Mouse (Mus musculus) intestine, embryonic 16.5 days (tissue): ENCODE data around the gene Oas1d. TPM values are rescaled to one million over a fixed set of nuclear protein-coding genes. Genes with fewer than 3 reads are reported as not detected.
A peak's percentile ranks its signal among the peaks of the same experiment; 100 is the strongest.
"Not testable (repeated sequence)": the region's sequence is repeated elsewhere in the genome, so short reads cannot be mapped to it uniquely, and the experiment has no call there.

Experiments
- ATAC-seq: fragments of 200-750 bp; cut with Nextera tagmentation; 2 replicates; pipeline ENCODE4 v1.8.0; 2017; ENCODE audit warnings: moderate TSS enrichment, moderate library complexity
- H3K27ac ChIP-seq: fragments of 300-500 bp; sonication (generic); 2 replicates; pipeline ENCODE4 v1.5.1; 2014; ENCODE audit warnings: mild to moderate bottlenecking, low read length
- H3K27me3 ChIP-seq: fragments of 300-500 bp; sonication (generic); replicated peaks from 2 replicates; pipeline ENCODE4 v1.6.1; 2014; ENCODE audit warnings: low read length, control low read depth, mixed read lengths; ENCODE audit not compliant: control insufficient read depth, insufficient read depth
- H3K36me3 ChIP-seq: fragments of 300-500 bp; sonication (generic); 2 replicates; pipeline ENCODE4 v1.6.1; 2014; ENCODE audit warnings: low read length, control low read depth; ENCODE audit not compliant: control insufficient read depth, insufficient read depth
- H3K4me1 ChIP-seq: fragments of 300-500 bp; sonication (generic); 2 replicates; pipeline ENCODE4 v1.6.1; 2014; ENCODE audit warnings: low read length, control low read depth, mixed read lengths; ENCODE audit not compliant: control insufficient read depth, insufficient read depth
- H3K4me2 ChIP-seq: fragments of 300-500 bp; sonication (generic); 2 replicates; pipeline ENCODE4 v1.6.1; 2014; ENCODE audit warnings: low read depth, low read length, control low read depth
- H3K4me3 ChIP-seq: fragments of 300-500 bp; sonication (generic); 2 replicates; pipeline ENCODE4 v1.5.1; 2014; ENCODE audit warnings: mild to moderate bottlenecking, low read length
- H3K9ac ChIP-seq: fragments of 300-500 bp; sonication (generic); 2 replicates; pipeline ENCODE4 v1.6.1; 2014; ENCODE audit warnings: low read depth, low read length
- H3K9me3 ChIP-seq: fragments of 300-500 bp; sonication (generic); 2 replicates; pipeline ENCODE4 v1.6.1; 2016; ENCODE audit warnings: low read length, control low read depth; ENCODE audit not compliant: control insufficient read depth
- WGBS: fragments of 180-500 bp; shearing (Covaris S2); extraction: QIAGEN DNeasy Blood & Tissue Kit; methylation state at CpG from one replicate; pipeline ENCODE4 v1.1.7; 2014; 5-methylcytosine and 5-hydroxymethylcytosine counted together
- polyA plus RNA-seq: library from polyadenylated mRNA; unstranded; fragments of >200 nt; fragmentation: Nextera tagmentation; extraction: Ambion mirVana; gene quantifications from 2 replicates; pipeline ENCODE4 v1.2.1, GENCODE M21; 2015

The Oas1d gene
- polyA plus RNA-seq, 1 experiment from 2014 or later = not detected

DNA sequence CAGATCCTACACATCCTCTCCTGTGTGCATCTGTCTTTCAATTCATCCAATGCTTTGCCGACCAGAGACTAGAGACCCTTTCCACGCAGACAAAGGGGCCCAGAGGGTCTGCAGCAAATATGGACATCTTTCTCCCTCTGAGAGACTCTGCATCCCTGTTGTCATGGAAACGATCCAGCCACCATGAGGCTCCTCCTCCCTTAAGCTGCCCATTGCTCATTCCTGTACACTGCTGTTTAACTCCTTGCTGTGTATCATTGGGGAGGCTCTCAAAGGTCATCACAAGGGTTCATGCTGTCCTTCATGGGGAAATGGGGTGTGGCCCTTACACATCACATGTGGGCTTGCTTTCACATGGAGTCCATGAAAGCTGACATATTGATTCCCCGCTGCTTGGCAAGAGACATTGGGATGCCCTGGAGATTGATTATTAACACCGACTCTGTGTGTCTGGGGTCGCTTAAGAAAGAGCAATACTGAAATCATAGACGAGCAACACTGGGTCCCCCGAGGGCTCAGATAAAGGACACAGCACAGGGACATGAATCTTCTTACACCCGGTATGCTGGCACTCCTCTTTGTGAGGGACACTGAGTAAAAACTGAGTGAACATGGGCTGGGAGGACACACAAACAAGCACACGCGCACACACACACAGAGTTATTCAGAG is 19.0 kb upstream of the Oas1d start:
- H3K9ac ChIP-seq = no peak overlapping the region
- no peak overlapping the region for H3K4me3 ChIP-seq
- no peaks in the 10 kb centered on the region for H3K9me3 ChIP-seq
- H3K4me2 ChIP-seq = no peak overlapping the region
- no peak for ATAC-seq
- no peaks in the 10 kb centered on the region for H3K4me1 ChIP-seq
- no peaks in the 10 kb centered on the region for H3K36me3 ChIP-seq
- H3K27ac ChIP-seq = no peak overlapping the region
- no peaks in the 10 kb centered on the region for H3K27me3 ChIP-seq
- WGBS = 91% methylated on average over 11 of the region's 11 CpGs

DNA sequence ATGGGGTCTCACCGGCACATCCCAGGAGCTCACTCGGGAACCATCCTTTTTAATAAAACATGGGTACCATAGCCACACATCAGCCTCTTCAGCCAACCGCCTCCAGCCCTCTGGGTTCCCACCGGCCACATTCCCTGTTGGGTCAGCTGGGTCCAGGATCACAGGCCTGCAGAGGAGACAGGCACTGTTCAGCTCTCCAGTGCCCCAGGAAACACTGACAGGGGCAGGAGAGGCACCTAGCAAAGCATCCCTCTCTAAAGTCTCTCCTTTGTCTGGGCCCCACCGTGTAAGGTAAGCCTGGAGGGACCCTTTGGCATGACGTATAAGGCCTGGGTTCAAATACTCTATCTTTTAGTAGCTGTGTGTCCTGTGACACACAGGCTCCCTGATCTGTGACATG is 16.0 kb upstream of the Oas1d start:
- H3K4me3 ChIP-seq = no peak overlapping the region
- no peak overlapping the region for H3K9ac ChIP-seq
- H3K4me2 ChIP-seq = no peak overlapping the region
- H3K4me1 ChIP-seq = no peaks in the 10 kb centered on the region
- WGBS = 89% methylated on average over 6 of the region's 6 CpGs
- H3K36me3 ChIP-seq = no peaks in the 10 kb centered on the region
- H3K27ac ChIP-seq = no peak overlapping the region
- no peaks in the 10 kb centered on the region for H3K27me3 ChIP-seq
- no peaks in the 10 kb centered on the region for H3K9me3 ChIP-seq
- no peak for ATAC-seq

DNA sequence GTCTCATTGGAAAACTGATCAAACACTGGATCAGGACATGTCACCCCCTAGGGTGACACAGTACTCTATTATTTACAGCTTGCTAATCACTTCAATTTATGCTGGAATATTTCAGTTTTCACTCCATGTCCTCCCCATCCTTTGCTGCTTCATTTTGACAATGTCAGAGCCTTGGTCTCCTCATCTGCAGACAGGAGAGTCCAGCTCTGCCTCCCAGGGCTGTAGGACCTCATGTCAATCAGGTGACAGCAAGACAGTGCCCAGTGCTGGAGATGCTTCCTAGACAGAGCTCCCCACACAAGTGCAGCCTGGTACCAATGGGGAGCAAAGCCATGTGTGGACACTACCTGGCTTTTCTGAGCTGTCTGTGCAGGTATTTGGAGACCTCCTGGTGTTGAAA is 15.6 kb upstream of the Oas1d start:
- ATAC-seq = no peak

DNA sequence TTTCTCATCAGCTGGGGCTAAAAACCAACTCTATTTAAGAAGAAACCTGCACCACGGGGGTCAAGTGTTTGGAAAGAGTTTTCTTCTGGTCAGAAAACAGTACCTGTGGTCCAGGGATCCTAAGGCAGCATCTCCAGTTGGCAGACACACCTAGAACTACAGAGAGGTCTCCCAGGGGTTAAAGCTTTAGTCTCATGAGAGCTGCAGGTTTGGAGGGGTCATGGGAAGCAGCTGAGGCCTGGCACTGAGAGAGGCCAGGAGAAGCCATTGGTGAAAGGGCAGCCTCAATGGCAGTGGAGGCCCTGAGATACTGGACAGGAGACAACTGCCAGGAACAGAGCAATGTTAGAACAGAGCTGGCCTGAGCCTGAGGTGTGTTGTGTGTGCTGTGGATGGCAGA is 13.7 kb upstream of the Oas1d start:
- 53% methylated on average over 1 of the region's 1 CpGs for WGBS
- H3K4me1 ChIP-seq = no peaks in the 10 kb centered on the region
- no peaks in the 10 kb centered on the region for H3K36me3 ChIP-seq
- H3K9ac ChIP-seq = no peak overlapping the region
- no peak overlapping the region for H3K27ac ChIP-seq
- H3K9me3 ChIP-seq = no peaks in the 10 kb centered on the region
- H3K4me2 ChIP-seq = no peak overlapping the region
- H3K27me3 ChIP-seq = no peaks in the 10 kb centered on the region
- ATAC-seq = no peak
- H3K4me3 ChIP-seq = no peak overlapping the region

More for the DNA sequence above, 15.6 kb upstream of the Oas1d start:
- H3K4me1 ChIP-seq = no peaks in the 10 kb centered on the region
- no peak overlapping the region for H3K9ac ChIP-seq
- H3K36me3 ChIP-seq = no peaks in the 10 kb centered on the region
- H3K4me2 ChIP-seq = no peak overlapping the region
- no peaks in the 10 kb centered on the region for H3K27me3 ChIP-seq
- no peak overlapping the region for H3K4me3 ChIP-seq
- H3K9me3 ChIP-seq = no peaks in the 10 kb centered on the region
- H3K27ac ChIP-seq = no peak overlapping the region

DNA sequence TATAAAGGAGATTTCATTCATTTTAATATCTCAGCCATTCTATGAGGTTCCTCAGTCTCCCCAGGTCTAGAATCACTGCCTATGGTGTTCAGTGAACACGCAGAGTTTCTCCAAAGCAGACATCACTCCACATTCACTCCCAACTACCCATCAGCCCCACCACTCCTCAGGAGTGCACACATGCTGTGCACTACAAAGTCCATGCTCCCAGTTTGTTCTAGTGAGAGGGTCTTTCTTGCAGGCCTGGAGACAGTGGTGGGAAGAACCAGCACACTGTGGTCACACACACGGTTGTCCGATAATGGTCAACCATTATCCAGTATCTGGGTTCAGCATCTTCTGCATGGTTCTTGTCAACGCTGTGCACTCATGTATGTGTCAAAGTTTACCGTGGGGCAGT is 12.3 kb upstream of the Oas1d start:
- no peak overlapping the region for H3K27ac ChIP-seq
- 89% methylated on average over 5 of the region's 5 CpGs for WGBS
- no peaks in the 10 kb centered on the region for H3K36me3 ChIP-seq
- no peak overlapping the region for H3K9ac ChIP-seq
- no peaks in the 10 kb centered on the region for H3K9me3 ChIP-seq
- H3K27me3 ChIP-seq = no peaks in the 10 kb centered on the region
- H3K4me1 ChIP-seq = no peaks in the 10 kb centered on the region
- no peak overlapping the region for H3K4me2 ChIP-seq
- H3K4me3 ChIP-seq = no peak overlapping the region
- no peak for ATAC-seq

DNA sequence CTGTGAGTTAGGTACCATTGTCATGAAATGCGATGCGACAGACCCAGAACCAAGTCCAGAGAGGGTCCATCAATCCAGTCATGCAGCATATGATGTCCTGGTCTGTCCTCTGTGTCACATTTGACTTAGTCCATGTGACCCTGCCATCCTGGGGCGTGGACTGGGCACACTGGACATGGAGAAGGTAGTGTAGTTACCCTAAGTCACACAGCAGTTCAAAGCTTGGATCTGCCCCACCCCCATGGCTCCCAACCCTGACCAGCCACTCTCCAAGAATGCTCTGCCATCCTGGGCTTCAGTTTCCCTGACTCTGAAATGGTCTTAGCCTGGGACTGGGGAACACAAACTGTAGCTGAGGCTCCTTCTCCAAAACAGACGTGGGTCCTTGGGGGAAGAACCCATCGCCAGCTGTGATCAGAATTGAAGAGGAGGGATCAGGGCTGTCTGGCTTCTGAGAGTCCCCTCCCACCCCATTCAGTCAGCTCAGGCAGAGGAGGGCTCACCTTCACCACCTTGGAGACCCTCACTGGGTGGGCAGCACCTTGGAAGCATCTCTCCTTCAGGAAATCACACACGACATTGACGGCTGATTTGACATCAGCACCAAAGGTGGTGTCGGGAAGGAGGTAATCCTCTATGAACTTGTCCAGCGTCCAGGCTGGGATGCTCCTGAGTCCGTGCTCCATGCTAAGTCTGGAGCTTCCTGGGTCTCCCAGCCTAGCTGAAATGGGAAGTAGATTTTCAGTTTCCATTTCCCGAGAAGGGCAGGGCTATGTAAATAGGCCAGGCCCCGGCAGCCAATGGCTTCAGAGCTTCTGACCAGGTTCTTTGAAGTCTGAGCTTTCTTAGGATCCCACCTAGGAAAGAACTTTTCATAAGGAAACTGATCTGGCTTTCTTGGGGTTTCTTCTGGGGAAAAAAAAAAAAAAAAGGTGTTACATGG is 7.3 kb upstream of the Oas1d start, which contains the start of gene Oas1a:
Gene Oas1a (minus strand): TSS at position 731 of the 943 bp plus-strand sequence.
- H3K4me3 ChIP-seq = peak within 1 kb of the TSS; percentile 7
- not testable (repeated sequence) for H3K27me3 ChIP-seq
- peak; percentile 87 for ATAC-seq

DNA sequence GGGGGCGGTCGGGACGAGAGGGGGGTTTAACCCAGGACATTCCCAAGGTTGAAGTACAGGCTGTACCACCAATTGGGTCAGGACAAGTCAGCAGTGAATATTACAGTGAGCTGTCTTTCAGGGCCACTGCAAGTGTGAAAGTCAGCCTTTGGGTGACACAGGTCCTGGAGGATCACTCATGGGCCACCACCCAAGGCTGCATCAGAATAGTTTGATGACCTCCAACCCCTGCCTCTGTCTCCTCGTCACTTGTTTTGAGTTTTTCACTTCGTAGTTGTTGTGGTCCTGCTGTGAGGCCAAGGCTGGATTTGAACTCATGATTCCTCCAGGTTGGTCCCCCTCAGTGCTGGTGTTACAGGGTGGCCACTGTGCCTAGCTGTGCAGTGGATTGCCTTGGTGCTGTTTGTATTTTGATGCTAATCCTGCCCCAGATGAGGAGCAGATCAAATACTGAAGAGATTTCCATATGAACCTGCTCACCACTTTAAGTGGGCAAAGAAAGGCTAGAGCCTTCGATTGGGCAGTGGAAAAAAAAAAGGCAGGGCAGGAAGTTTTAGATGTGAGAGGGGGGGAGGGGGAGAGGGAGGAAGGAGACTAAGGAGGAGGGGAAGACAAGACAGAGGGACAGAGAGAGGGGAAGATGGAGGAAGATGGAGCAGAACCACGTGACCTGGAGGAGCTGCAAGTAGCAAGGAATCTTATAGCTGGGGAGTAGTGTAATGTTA is 6.0 kb upstream of the Oas1d start:
- ATAC-seq = no peak
- Histone ChIP-seq H3K27ac (no peak overlapping the region), H3K4me2 (no peak overlapping the region), H3K27me3 (no peaks in the 10 kb centered on the region; the same call in 1 of the 2 replicates), H3K4me3 (no peak overlapping the region), H3K36me3 (no peaks in the 10 kb centered on the region), H3K9me3 (no peaks in the 10 kb centered on the region), H3K9ac (no peak overlapping the region), H3K4me1 (no peaks in the 10 kb centered on the region)
- 60% methylated on average over 7 of the region's 7 CpGs for WGBS

More for the DNA sequence above, 7.3 kb upstream of the Oas1d start, which contains the start of gene Oas1a:
- not testable (repeated sequence) for H3K9ac ChIP-seq, H3K9me3 ChIP-seq, H3K27ac ChIP-seq, H3K4me1 ChIP-seq, H3K36me3 ChIP-seq
- WGBS = 36% methylated on average over 8 of the region's 12 CpGs
- H3K4me2 ChIP-seq = peak within 1 kb of the TSS; percentile 13; the same call in 1 of the 2 replicates

DNA sequence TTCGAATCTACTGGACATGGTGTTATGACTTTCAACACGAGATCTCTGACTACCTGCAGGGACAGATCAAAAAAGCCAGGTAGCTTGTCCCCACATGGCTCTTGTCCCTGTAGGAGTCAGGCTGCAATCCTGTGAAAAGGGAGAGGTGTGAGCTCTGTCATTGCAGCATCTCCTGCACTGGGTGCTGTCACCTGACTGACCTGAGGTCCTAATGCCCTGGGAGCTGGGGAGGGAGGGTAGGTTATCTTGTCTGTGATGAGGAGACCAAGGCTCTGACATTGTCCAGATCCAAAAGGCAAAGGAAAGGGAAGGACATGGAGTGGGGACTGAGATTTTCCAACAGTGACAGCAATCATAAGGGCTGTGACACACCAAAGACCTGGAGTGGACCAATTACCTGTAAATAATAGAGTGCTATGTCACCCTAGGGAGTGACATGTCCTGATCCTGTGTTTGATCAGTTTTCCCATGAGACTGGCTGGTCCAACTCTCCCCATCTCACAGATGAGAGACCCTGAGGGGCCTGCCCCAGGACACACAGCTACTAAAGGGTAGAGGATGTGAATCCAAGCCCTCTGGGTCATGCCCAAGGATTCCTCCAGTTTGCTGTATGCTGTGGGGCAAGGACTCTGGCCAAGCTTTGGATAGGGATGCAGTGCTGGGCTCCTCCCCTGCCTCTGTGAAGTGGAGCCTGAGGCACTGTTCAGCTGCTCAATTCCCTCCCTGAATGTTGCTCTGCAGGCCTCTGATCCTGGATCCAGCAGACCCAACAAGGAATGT is 5.0 kb downstream of the Oas1d start:
- not testable (repeated sequence) for H3K4me2 ChIP-seq, H3K9me3 ChIP-seq, H3K36me3 ChIP-seq, ATAC-seq, H3K27ac ChIP-seq, H3K27me3 ChIP-seq, H3K4me1 ChIP-seq, H3K9ac ChIP-seq, H3K4me3 ChIP-seq
- 73% methylated on average over 2 of the region's 2 CpGs for WGBS
